Mouse (Mus musculus): Measurements from ENCODE around the gene Nsl1. TPM values are rescaled to one million over a fixed set of nuclear protein-coding genes. Genes with fewer than 3 reads are reported as not detected.
A peak's percentile ranks its signal among the peaks of the same experiment; 100 is the strongest.

The Nsl1 gene
- polyA plus RNA-seq, 1 experiment from 2014 or later, result 18.3 TPM

GRCm38 (mm10) chr1:191083230-191083629 lies 20.4 kb downstream of the Nsl1 start:
- no peak overlapping the region for H3K4me2 ChIP-seq
- no peak overlapping the region for H3K9ac ChIP-seq
- peaks cover 33% of the 10 kb centered on the region for H3K36me3 ChIP-seq
- 79% methylated on average over 8 of the region's 8 CpGs for WGBS
- H3K27me3 ChIP-seq (replicated peaks), result no peaks in the 10 kb centered on the region
- no peaks in the 10 kb centered on the region for H3K4me1 ChIP-seq
- H3K27ac ChIP-seq, result no peak overlapping the region
- H3K9me3 ChIP-seq, result no peaks in the 10 kb centered on the region
- no peak overlapping the region for H3K4me3 ChIP-seq (replicated peaks)
- no peak for ATAC-seq (ENCODE audit: insufficient read depth, low FRiP score, low read depth)

DNA sequence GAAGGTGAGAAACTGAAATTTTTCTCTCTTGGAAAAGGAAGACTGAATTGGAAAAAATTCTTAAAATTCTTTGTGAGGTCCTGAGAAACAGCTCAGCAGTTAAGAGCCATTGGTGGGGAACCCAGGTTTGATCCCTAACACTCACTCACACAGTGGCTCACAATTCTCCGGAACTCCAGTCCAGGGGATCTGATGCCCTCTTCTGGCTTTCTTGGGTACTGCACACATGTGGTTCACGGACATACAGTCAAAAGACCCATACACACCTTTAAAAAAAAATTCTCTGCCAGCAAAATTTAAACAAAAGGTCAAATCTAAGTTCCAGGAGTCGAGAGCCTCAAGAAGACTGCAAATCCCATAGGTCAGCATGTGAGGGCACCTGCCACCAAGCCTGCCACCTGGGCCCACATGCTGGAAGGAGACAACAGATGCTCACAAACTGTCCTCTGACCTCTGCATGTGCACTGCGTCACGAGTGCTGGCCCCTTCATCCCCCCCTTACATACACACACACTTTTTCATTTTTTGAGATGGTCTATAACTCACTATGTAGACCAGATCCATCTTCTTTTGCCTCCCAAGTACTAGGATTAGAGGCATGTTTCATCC lies 22.2 kb downstream of the Nsl1 start:
- no peaks in the 10 kb centered on the region for H3K27me3 ChIP-seq (replicated peaks)
- H3K36me3 ChIP-seq, result peaks cover 25% of the 10 kb centered on the region
- no peak for ATAC-seq (ENCODE audit: insufficient read depth, low FRiP score, low read depth)
- H3K4me1 ChIP-seq, result no peaks in the 10 kb centered on the region
- H3K27ac ChIP-seq, result no peak overlapping the region
- 68% methylated on average over 5 of the region's 5 CpGs for WGBS
- H3K9ac ChIP-seq, result no peak overlapping the region
- no peak overlapping the region for H3K4me2 ChIP-seq
- H3K4me3 ChIP-seq (replicated peaks), result no peak overlapping the region
- H3K9me3 ChIP-seq, result no peaks in the 10 kb centered on the region

GRCm38 (mm10) chr1:191085597-191085996 lies 22.8 kb downstream of the Nsl1 start:
- no peak overlapping the region for H3K4me3 ChIP-seq (replicated peaks)
- H3K9me3 ChIP-seq, result no peaks in the 10 kb centered on the region
- H3K9ac ChIP-seq, result no peak overlapping the region
- H3K27ac ChIP-seq, result no peak overlapping the region
- H3K4me1 ChIP-seq, result no peaks in the 10 kb centered on the region
- no peak overlapping the region for H3K4me2 ChIP-seq
- no peak for ATAC-seq (ENCODE audit: insufficient read depth, low FRiP score, low read depth)
- WGBS, result 79% methylated on average over 12 of the region's 12 CpGs
- peaks cover 21% of the 10 kb centered on the region for H3K36me3 ChIP-seq
- H3K27me3 ChIP-seq (replicated peaks), result no peaks in the 10 kb centered on the region

GRCm38 (mm10) chr1:191086304-191086878 lies 23.6 kb downstream of the Nsl1 start:
- Histone ChIP-seq H3K9ac (no peak overlapping the region), H3K4me3 (replicated peaks) (no peak overlapping the region), H3K9me3 (no peaks in the 10 kb centered on the region), H3K36me3 (peaks cover 17% of the 10 kb centered on the region), H3K4me2 (no peak overlapping the region), H3K27me3 (replicated peaks) (no peaks in the 10 kb centered on the region), H3K4me1 (no peaks in the 10 kb centered on the region), H3K27ac (no peak overlapping the region)
- no peak for ATAC-seq (ENCODE audit: insufficient read depth, low FRiP score, low read depth)
- 82% methylated on average over 7 of the region's 7 CpGs for WGBS

GRCm38 (mm10) chr1:191086960-191087359 lies 24.1 kb downstream of the Nsl1 start:
- Histone ChIP-seq H3K9ac (no peak overlapping the region), H3K27me3 (replicated peaks) (no peaks in the 10 kb centered on the region), H3K4me3 (replicated peaks) (no peak overlapping the region), H3K9me3 (no peaks in the 10 kb centered on the region), H3K4me1 (no peaks in the 10 kb centered on the region), H3K4me2 (no peak overlapping the region), H3K36me3 (peaks cover 12% of the 10 kb centered on the region), H3K27ac (no peak overlapping the region)
- 79% methylated on average over 8 of the region's 8 CpGs for WGBS
- ATAC-seq (ENCODE audit: insufficient read depth, low FRiP score, low read depth), result 0 out of 2 replicates have a peak, but pooled peaks have one; percentile 24

DNA sequence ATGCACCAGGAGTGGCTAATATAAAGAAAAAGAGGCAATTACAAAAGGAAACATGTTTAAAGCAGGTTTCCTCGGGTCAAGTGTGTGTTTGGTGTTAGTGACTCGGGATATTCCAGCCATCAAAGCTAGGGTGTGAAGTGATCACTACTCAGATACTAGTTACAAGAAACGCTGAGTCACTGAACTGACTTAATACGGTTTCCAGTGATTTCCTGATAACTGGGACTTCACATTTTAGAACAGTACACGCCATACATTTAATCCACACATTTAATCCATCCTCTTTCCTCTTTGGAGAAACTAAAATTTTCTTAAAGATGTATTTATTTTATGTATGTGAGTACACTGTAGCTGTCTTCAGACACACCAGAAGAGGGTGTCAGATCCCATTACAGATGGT lies 25.1 kb downstream of the Nsl1 start:
- Histone ChIP-seq H3K36me3 (0 out of 2 replicates have a peak, but pooled peaks cover 7% of the 10 kb centered on the region), H3K4me2 (no peak overlapping the region), H3K4me3 (replicated peaks) (no peak overlapping the region), H3K9me3 (no peaks in the 10 kb centered on the region), H3K27me3 (replicated peaks) (no peaks in the 10 kb centered on the region), H3K4me1 (no peaks in the 10 kb centered on the region), H3K27ac (no peak overlapping the region), H3K9ac (no peak overlapping the region)
- 77% methylated on average over 5 of the region's 5 CpGs for WGBS
- ATAC-seq (ENCODE audit: insufficient read depth, low FRiP score, low read depth), result no peak

DNA sequence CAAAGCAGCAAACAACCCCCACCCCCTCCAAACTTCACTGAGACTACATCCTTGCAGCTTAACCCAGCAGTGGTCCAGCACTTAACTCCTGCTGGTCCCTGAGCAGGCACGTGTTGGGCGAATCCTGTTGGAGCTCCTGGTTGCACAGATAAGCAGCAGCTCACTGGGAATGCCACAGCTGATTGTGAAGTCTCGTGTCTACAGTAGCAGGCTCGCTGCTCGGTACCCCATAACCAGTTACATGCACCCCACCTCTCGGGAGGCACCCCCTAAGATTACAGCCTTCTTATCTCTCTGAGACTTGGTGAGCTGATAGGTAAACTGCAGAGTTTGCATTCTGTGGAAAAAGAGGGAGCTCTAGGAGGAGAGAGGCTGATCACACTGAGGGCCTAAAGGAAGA lies 26.5 kb downstream of the Nsl1 start:
- no peak overlapping the region for H3K27ac ChIP-seq
- no peak overlapping the region for H3K9ac ChIP-seq
- H3K27me3 ChIP-seq (replicated peaks), result no peaks in the 10 kb centered on the region
- no peak for ATAC-seq (ENCODE audit: insufficient read depth, low FRiP score, low read depth)
- H3K4me3 ChIP-seq (replicated peaks), result no peak overlapping the region
- H3K4me2 ChIP-seq, result no peak overlapping the region
- 67% methylated on average over 6 of the region's 6 CpGs for WGBS
- H3K36me3 ChIP-seq, result no peaks in the 10 kb centered on the region
- no peaks in the 10 kb centered on the region for H3K9me3 ChIP-seq
- no peaks in the 10 kb centered on the region for H3K4me1 ChIP-seq

DNA sequence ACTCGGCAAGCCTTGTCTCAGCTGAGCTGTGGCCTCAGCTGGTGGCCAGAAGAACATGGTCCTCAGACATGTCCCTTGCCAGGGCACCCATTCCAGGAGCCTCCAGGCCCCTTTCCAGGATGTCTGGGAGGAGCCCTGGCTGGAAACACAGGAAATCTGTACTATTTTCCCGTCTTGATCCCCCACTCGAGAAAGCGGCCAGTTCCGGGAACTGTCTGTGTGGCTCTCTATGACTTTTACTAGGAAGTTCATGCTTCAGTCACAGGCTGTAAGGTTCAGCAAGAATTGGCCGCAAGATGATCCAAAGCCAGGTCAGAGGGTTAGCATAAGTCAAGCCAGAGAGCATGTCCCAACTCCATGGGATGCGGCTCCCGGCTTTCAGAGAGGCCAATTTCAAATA lies 29.2 kb downstream of the Nsl1 start:
- no peaks in the 10 kb centered on the region for H3K9me3 ChIP-seq
- ATAC-seq (ENCODE audit: insufficient read depth, low FRiP score, low read depth), result no peak
- no peak overlapping the region for H3K4me2 ChIP-seq
- no peaks in the 10 kb centered on the region for H3K36me3 ChIP-seq
- no peak overlapping the region for H3K27ac ChIP-seq
- H3K4me1 ChIP-seq, result peaks cover 1% of the 10 kb centered on the region; the same call in 1 of the 2 replicates
- 73% methylated on average over 8 of the region's 8 CpGs for WGBS
- H3K27me3 ChIP-seq (replicated peaks), result no peaks in the 10 kb centered on the region
- no peak overlapping the region for H3K9ac ChIP-seq
- no peak overlapping the region for H3K4me3 ChIP-seq (replicated peaks)

DNA sequence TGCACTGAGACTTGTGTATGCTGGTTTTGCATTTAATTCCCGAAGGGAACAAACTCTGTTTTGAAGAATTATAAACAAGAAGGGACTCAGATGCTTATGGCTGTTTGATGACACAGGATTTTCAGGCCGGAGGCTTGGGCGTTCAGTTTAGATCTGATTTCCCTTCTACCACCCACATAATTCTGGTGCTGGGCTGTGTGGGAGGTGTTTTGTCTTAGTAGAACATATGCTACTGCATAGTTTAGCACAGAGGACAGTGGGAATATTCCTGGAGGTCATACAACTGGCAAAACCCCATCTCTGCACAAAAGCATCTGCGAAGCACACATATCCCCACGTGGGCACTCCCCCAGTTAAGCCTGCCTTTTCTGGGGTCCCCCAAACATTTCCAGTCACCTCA lies 30.8 kb downstream of the Nsl1 start:
- no peak for ATAC-seq (ENCODE audit: insufficient read depth, low FRiP score, low read depth)
- Histone ChIP-seq H3K4me2 (no peak overlapping the region), H3K27me3 (replicated peaks) (peaks cover 3% of the 10 kb centered on the region; the same call in 1 of the 2 replicates), H3K4me1 (peaks cover 13% of the 10 kb centered on the region), H3K27ac (no peak overlapping the region), H3K4me3 (replicated peaks) (no peak overlapping the region), H3K9me3 (no peaks in the 10 kb centered on the region), H3K36me3 (no peaks in the 10 kb centered on the region), H3K9ac (no peak overlapping the region)
- WGBS, result 58% methylated on average over 5 of the region's 5 CpGs

- H3K4me2 ChIP-seq, result no peak overlapping the region
- H3K9ac ChIP-seq, result no peak overlapping the region
- H3K4me1 ChIP-seq, result peaks cover 15% of the 10 kb centered on the region
- no peaks in the 10 kb centered on the region for H3K36me3 ChIP-seq
- H3K27ac ChIP-seq, result no peak overlapping the region
- WGBS, result 67% methylated on average over 9 of the region's 9 CpGs
- H3K4me3 ChIP-seq (replicated peaks), result no peak overlapping the region
- no peaks in the 10 kb centered on the region for H3K9me3 ChIP-seq
- ATAC-seq (ENCODE audit: insufficient read depth, low FRiP score, low read depth), result no peak
- peaks cover 14% of the 10 kb centered on the region for H3K27me3 ChIP-seq (replicated peaks)
These were observed 32.2 kb downstream of the Nsl1 start for GRCm38 (mm10) chr1:191095019-191095418.

GRCm38 (mm10) chr1:191096871-191097681 lies 34.3 kb downstream of the Nsl1 start:
- no peak overlapping the region for H3K9ac ChIP-seq
- peak overlapping the region; percentile 62 for H3K4me3 ChIP-seq (replicated peaks)
- peaks cover 14% of the 10 kb centered on the region for H3K27me3 ChIP-seq (replicated peaks)
- WGBS, result 36% methylated on average over 14 of the region's 14 CpGs
- no peak overlapping the region for H3K27ac ChIP-seq
- H3K4me2 ChIP-seq, result peak overlapping the region; percentile 99
- no peaks in the 10 kb centered on the region for H3K9me3 ChIP-seq
- no peaks in the 10 kb centered on the region for H3K36me3 ChIP-seq
- 0 out of 2 replicates have a peak, but pooled peaks have one; percentile 19 for ATAC-seq (ENCODE audit: insufficient read depth, low FRiP score, low read depth)
- peaks cover 15% of the 10 kb centered on the region for H3K4me1 ChIP-seq
